Mouse (Mus musculus) embryonic stem cell, embryonic (primary cell): ENCODE measurements around the gene Icos.

ENCODE experiments used
- CTCF ChIA-PET, 4 experiments: fragments of 300-600 bp in 2 of 4; fragments of 350-600 bp in 2 of 4; sonication (Branson Sonifier 250); formaldehyde crosslinking; loops; one replicate each; lab custom pipeline; 2022; ENCODE audit warnings: inconsistent platforms in 2 of 4; lab: Charles Lee
- POLR2A ChIA-PET, 4 experiments: fragments of 300-600 bp in 2 of 4; fragments of 350-600 bp in 2 of 4; sonication (Branson Sonifier 250); formaldehyde crosslinking; loops; one replicate each; lab custom pipeline; 2022; ENCODE audit warnings: antibody characterized with exemption in 4 of 4, inconsistent platforms in 1 of 4; lab: Charles Lee

Gene Icos

GRCm38 (mm10) chr1:61007516-61007915 lies 29.8 kb downstream of the Icos start:
- POLR2A ChIA-PET, result no interaction called here

GRCm38 (mm10) chr1:61016578-61017118 lies 38.9 kb downstream of the Icos start:
- ChIA-PET POLR2A (interaction anchor here in 2 of 4 experiments (0.6 to 0.7 kb wide), 2 partner anchors 1386 to 1953 kb away, joined by 3 to 4 read pairs; no protein-coding TSS in a partner anchor), CTCF (no interaction called here)

More at GRCm38 (mm10) chr1:61007516-61007915, 29.8 kb downstream of the Icos start:
- CTCF ChIA-PET, result no interaction called here

DNA sequence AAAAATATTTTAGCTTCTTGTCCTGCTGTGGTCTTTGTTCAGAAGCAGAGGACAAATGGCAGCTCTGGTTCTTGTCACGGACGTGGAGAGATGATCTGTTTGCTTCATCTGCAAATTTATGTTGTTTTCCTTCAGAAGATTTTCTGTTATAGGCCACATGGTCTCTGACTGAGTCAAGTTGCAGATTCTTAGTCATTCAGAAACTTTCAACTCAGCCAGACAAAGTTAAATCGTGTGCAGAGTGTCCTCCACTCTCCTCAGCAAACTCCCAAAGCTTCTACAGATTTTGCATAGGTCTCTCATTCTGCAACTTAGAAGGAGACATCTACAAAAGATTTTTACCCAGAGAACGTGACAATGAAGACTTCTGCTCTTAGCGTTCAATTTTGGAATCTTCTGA lies 49.0 kb downstream of the Icos start:
- ChIA-PET POLR2A (no interaction called here), CTCF (no interaction called here)

DNA sequence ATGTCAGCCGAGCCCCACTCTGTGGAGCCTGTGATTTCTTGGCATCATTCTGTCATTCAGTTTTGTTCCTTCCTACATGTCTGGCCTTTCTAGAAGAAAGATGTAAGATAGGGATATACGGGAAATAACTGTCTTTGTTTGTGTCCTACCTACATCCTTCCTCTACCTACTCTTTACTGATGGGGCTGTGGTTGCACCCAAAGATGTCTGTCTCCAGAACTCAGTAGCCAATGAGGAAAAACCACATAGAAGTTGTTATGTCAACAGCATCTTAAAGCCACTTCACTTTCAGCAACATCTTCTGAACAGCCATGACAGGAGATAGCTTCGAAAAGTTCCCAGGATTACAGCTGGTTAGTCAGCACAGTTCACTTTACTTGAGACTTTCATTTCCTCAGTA lies 49.8 kb downstream of the Icos start:
- CTCF ChIA-PET, result no interaction called here
- POLR2A ChIA-PET, result no interaction called here

DNA sequence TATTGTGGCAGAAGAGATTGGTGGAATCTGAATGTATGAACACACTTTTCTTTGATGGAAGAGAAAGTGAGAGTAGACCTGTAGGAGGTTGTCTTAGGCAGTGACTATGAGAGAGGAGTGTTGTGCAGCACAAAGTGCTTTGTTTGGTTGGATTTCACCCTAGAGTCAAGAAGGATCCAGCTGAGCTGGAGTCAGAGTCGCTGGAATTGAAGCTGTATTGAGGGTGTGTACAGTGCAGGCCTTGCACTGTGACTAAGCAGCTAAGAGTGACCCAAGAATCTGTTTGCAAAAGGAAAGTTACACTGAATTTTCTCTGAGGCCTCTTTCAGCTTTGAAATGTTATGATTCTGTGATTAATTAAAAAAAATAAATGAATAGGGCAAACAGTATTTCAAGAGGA lies 52.2 kb downstream of the Icos start:
- ChIA-PET CTCF (no interaction called here), POLR2A (no interaction called here)

- ChIA-PET POLR2A (no interaction called here), CTCF (interaction anchor here in 1 of 4 experiments (0.5 kb wide), 1 partner anchor 65 kb away, joined by 4 read pairs; no protein-coding TSS in a partner anchor)
These were observed 52.8 kb downstream of the Icos start for GRCm38 (mm10) chr1:61030532-61030931.

DNA sequence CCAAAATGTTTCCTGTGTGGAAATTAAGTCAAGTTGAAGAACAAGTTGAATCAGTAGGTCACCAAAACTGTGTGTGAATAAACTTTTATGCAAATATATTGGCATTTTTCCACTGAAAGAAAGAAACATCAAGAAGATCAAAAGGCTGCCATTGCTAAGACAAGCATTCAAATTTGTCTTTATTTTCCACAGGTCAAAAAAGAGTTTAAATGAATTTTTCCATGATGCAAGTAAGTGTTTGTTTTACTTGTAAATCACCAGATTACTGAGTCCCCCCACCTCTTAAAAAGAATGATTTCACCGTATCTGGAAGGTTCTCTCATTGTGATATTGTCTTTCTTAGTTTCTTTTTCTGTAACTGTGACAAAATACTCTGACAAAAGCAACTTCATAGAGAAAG lies 57.5 kb downstream of the Icos start:
- ChIA-PET POLR2A (no interaction called here), CTCF (no interaction called here)

GRCm38 (mm10) chr1:61038223-61038622 lies 60.5 kb downstream of the Icos start:
- CTCF ChIA-PET, result interaction anchor here in 1 of 4 experiments (0.6 kb wide), 1 partner anchor 137 kb away, joined by 4 read pairs; no protein-coding TSS in a partner anchor

GRCm38 (mm10) chr1:61039310-61039709 lies 61.6 kb downstream of the Icos start:
- ChIA-PET POLR2A (no interaction called here), CTCF (no interaction called here)

More at GRCm38 (mm10) chr1:61038223-61038622, 60.5 kb downstream of the Icos start:
- POLR2A ChIA-PET, result no interaction called here

- CTCF ChIA-PET, result no interaction called here
- POLR2A ChIA-PET, result no interaction called here
These were observed 62.7 kb downstream of the Icos start for GRCm38 (mm10) chr1:61040401-61040800.

DNA sequence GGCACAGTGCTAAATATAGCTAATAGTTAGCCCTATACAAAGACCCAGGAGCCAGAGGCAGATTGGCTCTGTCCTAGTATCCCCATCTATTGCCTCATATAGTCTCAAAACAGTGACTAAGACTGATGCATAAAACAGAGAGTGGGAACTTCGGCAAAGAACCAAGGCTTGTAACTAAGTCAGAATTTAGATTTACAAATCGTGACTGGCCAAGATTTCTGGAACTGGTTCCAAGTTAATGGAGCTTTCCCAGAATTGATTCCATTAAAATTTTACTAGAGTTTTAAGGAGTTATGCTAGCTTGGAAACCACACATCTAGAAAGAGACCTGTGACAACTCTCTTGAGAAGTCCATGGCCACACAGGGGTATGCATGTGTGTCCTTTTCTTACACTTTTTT lies 65.1 kb downstream of the Icos start:
- ChIA-PET POLR2A (no interaction called here), CTCF (no interaction called here)

GRCm38 (mm10) chr1:61046055-61046705 lies 68.5 kb downstream of the Icos start:
- POLR2A ChIA-PET, result no interaction called here

GRCm38 (mm10) chr1:61047336-61047735 lies 69.6 kb downstream of the Icos start:
- CTCF ChIA-PET, result interaction anchor here in 1 of 4 experiments (0.7 kb wide), 1 partner anchor 432 kb away, joined by 5 read pairs; no protein-coding TSS in a partner anchor
- POLR2A ChIA-PET, result no interaction called here

More at GRCm38 (mm10) chr1:61046055-61046705, 68.5 kb downstream of the Icos start:
- CTCF ChIA-PET, result no interaction called here
